Mouse (Mus musculus) mouse trophoblast stem cell (cell line): ENCODE data around the gene Mrpl38.

Experiments
- in situ Hi-C, 2 experiments: fragments of 300-500 bp; cut with MseI, MboI; formaldehyde crosslinking; loops; 2 replicates in 1 of 2; 3 replicates in 1 of 2; pipeline ENCODE4 v1.15.1; 2025

The Mrpl38 gene

DNA sequence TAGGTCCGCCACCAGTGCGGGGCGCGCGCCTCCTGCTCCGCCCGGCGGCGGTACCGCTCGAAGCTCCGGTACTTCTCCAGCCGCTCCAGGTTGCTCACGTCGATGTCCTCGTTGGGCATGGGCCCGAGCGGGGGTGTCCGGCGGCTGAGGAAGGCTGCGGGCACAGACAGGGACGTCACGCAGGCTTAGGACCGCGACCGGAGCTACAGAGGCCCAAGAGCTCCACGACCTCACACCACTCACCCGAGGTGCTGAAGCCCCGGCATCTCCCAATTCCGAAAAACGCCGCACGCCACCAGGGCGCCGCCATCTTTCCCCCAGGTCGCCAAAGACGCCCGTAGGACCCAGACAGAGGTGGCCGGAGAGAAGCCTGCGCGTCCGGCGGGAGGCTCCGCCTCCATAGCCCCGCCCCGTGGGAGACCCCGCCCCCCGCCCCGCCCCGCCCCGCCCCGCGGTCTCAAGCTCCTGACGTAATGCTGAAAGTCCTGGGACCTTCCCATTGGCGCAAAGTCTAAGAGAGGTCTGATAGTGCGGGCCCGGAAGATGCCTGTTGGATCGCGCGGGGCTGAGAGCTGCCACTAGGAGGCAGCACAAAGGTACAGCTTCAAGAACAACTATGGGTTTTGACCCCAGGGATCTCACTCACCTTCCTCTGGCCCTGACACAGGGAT, at the start of gene Mrpl38:
Mrpl38 (minus strand) TSS at position 401 of the 671 bp plus-strand sequence.
- in situ Hi-C loops: no loop called here

DNA sequence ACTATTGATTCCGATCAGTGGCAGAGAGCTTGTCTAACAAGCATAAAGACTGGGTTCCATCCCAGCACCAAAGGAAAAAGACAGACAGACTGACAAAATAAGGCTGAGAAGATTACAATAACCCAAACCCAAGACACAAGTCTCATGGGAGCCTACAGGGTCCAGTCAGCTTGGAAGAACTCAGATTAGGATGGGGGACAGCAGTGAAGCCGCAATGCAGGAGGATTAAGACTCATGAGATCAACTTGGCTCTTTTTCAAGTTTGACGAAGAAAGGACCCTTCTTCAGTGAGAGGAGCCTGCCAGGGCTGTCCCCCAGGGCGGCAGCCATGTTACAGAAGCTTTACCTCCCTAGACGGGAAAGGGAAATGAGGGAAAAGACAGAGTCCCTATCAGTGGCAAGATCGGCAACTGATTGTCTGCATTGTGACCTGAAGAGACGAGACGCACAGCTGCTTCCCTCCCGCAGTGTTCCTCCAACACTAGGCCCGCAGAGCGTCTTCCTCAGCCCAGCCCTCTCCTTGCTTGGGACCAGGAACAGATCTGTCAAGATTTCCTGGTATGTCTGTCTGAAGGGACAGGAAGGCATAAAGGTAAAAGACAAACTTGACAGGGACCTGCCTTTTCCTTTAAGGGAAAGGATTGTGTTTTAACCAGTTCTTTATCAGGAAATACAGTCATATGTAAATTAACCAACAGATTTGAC, 48.7 kb upstream of the Mrpl38 start:
- in situ Hi-C loops: no loop called here

DNA sequence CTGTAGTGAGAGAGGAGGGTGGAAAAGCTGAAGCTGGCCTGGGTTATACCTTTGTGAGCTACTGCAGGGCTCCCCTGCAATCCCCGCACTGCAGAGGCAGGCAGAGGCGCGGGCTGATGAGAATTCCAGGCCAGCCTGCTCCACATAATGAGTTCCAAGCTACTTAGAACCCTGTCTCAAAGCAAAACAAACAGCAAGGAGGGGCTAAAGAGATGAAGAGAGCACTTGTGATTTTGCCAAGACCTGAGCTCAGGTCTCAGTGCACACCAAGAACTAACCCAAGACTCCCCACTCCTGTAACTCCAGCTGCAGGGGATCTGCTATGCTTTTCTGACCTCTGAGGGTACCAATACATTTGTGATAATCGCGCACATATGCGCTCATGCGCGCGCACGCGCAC, 47.7 kb upstream of the Mrpl38 start:
- in situ Hi-C loops: no loop called here

DNA sequence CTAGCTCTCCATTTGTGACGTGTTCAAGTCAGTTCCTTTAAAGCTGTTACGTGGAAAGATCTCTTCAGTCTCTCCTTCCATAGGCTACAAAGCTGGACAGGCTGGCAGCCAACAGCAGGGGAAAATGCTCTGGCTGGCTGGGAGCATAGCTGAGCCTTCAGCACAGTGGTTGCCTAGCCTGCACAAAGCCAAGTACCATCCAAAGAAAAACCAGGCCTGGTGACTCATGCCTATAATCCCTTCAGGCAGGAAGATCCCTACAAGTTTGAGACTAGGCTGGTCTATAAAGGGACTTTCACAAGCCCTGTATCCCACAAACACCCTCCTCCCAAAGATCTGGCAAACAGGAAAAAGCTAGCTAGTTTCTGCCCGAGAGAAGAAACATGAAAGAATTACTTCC, 47.2 kb upstream of the Mrpl38 start:
- in situ Hi-C loops: no loop called here

DNA sequence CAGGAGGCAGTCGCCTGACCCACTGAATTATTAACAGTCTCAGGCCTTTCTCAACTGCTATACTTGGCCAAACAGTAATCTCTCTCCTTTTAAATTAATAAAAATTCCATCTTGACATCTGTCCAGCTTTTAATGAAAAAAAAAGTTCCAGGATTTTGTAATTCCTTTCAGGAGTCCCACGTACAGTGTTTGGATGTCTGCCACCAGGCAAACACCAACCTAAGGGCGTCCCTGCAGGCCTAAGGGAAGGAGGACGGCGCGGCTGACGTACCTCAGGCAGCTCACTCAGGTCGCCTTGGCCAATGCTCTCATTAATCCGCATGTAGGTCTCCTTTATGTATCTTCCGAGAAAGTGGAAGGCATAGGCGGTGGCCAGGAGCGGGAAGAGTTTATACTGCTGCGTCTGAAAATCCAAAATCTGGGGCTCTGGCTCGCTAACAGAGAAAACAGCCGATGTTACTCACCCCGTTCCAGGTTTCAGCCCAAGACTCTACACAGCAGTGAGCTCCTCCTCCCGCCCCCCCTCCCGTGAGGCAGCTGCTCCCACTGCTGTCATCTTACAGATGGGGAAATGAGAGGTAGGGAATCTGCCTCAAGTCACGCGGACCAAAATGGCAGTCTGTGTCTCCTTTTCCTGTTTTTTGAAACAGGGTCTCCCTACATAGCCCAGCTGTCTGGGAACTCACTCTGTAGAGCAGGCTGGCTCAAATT, 39.9 kb upstream of the Mrpl38 start:
- in situ Hi-C loops: no loop called here

DNA sequence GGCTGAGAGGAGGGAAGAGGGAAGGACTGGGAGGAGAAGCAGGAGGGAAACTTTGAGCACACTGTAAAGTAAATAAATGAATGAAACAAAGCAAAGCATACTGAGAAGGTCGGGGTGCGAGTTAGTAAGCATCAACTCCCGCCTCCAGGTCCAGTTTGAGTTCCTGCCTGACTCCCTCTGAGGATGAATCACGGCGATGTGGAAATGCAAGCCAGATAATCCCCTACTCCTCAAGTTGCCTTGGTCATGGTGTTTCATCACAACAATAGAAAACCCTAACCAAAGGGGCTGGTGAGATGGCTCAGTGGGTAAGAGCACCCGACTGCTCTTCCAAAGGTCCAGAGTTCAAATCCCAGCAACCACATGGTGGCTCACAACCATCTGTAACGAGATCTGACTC, 37.3 kb upstream of the Mrpl38 start:
- in situ Hi-C loops: no loop called here

DNA sequence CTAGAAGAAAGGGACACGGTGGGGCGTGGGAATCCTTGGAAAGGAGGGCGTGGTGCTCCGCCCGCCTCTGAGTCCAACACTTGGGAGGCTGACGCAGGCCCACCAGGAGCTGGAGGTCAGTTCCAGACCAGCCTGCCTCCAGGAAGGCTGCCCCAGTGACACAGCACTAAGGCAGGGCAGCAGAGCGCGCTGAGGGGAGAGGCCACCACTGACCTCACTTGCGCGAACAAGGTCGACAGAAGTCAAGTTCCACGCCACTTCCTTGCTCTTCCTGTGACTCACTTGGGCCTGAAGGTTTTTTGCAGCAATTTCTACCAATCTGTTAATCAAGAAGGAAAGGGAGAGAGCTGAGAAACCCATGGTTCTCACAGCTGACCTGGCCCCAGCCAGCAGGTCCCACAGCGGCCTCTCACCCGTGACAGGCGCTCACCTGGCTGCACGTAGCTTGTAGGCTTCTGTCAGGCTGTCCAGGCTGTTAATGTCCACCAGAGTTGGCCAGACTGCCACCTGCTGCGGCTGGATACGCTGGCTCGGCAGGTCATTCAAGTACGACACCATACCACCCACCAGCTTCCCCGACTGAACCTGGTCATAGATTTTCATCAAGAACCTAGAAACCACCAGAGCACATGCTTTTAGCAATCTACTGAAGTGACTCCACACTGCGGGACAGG, 36.2 kb upstream of the Mrpl38 start:
- in situ Hi-C loops: no loop called here

DNA sequence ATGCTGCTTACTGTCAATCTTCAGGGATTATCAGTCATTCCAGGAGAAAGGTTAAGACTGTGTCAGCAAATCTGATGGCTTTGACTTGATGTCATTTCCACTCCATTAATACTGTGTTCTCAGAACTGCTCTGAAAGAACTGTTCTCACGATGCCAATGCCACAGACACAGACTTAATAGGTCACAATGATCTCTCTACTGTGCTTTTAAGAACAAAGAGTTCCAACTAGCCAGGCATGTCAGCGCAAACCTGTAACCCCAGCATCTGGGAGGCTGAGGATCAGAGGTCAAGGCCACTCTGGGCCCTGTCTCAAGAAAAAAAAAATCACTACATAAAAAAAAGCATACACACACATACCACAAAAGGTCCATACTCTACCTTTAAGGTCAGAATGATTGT, 33.3 kb upstream of the Mrpl38 start:
- in situ Hi-C loops: no loop called here

DNA sequence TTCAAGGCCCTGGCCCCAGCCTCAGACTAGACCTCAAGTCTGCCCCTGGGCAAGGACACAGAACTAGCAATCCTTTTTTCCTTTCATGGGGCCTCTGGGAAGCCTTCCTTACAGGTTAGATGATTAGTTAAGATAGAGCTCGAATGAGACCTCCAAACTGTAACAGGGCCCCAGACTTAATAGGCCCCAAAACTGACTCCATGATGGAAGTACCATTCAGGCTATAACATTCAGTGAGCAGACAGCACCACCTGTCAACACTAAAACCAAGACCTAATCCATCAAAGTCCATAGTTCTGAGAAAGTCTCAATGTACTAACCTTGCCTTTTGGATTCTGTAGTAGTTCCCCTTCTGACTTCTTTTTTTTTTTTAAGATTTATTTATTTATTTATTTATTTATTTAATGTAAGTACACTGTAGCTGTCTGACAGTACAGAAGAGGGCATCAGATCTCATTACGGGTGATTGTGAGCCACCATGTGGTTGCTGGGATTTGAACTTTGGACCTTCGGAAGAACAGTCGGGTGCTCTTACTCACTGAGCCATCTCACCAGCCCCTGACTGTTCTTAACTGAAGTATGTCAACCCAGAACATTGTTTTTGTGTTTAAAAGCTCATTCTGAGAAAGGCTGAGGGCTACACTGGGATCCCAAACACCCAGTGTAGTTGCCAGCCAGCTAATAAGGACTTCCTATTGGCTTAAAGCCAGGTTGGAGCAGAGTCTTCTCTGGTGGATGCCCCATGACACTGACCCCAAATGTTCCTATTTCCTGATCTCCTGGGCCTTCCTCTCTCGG, 31.5 kb upstream of the Mrpl38 start:
- in situ Hi-C loops: no loop called here

DNA sequence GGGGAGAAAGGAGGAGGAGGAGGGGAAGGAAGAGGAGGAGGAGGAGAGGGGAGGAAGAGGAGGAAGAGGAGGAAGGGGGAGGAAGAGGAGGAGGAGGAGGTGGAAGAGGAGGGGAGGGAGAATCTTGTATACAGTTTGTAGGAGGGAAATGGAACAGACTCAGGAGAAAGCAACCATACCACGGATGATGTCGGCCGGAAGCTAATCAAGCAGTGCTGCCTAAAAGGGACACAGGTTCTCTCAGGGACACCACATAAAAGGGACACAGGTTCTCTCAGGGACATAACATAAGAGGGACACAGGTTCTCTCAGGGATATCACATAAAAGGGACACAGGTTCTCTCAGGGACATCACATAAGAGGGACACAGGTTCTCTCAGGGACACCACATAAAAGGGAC, 30.5 kb upstream of the Mrpl38 start:
- in situ Hi-C loops: no loop called here

DNA sequence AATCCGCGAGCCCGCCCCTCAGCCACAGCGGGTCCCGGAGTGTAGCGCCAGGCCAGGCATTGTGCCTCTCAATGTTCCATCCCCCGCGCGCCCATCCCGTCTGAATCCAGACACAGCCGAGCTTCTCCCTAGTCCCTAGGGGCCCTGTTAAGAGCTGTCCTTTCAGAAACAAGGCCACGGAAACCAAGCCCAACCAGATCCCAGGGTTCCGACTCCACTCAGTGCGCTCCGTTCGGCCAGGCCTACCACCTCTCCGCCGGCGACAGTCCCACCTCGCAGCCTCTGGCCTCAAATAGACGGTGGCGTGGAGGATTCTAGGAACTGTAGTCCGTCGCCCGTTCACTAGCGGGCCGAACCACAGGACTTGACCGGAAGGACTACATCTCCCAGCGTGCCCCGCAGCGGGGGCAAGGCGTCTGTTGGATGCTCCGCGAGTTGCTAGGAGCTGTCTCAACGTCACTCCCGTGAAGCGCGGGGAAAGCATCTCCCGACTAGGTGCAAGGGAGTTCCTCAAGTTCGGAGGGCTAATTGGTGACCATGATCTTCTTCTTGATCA, 29.3 kb upstream of the Mrpl38 start, which contains the start of gene Fbf1:
Fbf1 (minus strand) TSS at position 283 of the 556 bp plus-strand sequence.
- in situ Hi-C loops: no loop called here

DNA sequence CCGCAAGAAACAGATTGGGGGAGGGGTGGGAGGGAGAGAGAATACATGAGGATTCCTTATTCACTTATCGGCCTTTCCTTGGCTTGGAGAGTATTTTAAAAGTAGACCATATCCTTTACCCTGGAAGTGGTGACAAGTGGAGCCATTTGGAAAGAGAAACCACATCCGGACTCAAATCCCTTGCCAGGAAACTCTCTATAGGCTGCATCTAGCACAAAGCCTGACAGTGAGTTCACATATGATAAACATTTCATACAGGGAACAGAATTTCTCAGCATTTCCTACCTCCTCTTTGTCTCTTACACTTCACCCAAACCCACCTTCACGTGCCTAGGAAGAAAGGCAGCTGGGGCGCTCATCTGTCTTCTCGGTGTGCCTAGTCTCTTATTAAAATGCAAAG, 28.6 kb upstream of the Mrpl38 start:
- in situ Hi-C loops: no loop called here

DNA sequence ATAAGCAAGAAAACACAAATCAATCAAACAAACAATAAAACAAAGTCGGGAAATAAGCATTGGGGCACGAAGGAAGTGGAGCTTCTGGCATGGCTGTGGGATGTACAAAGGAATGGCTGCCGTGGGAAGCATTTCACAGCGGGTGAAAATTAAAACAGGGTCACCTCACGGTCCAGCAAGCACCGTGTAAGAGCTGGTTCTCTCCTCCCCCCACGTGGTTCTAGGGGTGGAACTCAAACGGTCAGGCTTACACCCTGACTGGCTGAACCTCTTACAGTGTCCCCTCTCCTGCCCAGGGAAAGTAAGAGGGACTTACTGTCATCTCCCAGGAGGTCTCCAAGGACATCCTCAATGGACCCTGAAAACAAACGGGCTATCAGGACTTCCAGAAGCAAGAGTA, 24.3 kb upstream of the Mrpl38 start:
- in situ Hi-C loops: no loop called here

DNA sequence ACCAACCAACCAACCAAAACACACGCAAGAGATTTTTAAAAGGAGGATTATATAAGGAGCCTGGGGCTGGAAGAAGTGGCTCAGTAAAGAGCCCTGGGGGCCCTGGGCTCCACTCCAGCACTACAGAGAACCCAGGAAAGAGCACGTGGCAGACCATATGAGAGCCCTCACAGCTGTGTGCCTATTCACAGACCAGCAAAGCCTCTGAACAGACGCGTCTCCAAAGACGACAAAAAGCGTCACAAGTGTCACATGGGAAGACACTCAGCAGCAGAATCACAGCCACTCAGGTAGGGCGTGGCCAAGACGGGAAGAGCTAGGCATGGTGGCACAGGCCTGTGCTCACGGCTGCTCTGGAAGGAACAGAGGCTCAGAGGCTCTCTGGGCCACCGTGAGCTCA, 23.5 kb upstream of the Mrpl38 start:
- in situ Hi-C loops: no loop called here

DNA sequence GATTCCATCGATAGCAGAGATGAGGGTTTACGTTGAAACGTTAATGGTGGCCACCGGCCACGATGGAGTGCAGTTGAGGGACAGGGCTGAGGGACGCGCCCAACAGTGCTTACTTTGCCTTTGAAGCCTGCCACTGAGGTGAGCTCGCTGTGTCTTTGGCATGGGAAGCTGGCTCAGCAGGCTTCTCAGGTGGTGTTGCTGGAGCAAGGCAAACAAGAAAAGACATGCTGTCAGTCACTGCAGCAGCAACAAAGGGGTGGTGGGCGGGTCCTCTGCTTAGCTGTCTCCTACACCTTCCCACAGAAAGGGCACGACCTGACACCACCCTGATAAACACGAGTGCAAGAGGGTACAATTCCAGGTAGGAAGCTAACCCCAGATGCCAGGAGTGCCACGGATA, 22.6 kb upstream of the Mrpl38 start:
- in situ Hi-C loops: no loop called here

DNA sequence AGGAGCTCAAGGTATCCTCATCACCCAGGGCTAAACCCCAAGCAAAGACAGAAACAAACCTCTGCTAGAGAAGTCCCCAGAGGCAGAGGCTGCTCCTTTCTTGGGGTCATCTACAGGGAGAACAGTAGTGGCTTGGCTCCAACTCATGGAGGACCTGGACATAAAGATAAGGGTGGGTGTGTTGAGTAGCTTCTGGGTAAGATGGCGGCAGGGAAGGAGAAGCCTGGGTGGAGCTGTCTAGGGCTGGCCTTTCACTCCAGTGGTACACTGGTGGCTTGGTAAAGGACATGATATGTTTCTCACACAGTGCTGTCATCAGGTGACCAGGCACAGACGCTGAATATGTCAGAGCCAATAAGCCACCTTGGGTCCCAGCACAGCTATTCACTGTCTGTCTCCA, 12.3 kb upstream of the Mrpl38 start:
- in situ Hi-C loops: no loop called here

DNA sequence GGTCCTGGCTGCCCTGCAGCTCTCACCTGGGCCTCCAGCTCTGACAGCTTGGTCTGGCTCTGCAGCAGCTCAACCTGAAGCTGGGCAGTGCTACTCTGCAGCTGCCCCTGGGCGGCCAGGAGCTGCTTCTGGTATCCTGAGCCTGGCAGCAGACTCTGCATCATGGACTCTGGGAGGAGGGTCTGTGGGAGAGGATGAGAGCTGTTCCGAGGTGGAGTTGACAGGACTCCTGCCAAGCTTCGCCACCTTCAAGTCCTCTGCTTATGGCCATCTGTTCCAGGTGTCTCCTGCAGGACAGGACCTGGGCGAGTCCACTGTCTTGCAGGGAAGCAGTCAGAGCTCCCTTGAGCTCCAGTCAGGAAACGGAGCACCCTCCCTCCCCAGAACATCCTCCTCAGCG, 10.7 kb upstream of the Mrpl38 start:
- in situ Hi-C loops: no loop called here

DNA sequence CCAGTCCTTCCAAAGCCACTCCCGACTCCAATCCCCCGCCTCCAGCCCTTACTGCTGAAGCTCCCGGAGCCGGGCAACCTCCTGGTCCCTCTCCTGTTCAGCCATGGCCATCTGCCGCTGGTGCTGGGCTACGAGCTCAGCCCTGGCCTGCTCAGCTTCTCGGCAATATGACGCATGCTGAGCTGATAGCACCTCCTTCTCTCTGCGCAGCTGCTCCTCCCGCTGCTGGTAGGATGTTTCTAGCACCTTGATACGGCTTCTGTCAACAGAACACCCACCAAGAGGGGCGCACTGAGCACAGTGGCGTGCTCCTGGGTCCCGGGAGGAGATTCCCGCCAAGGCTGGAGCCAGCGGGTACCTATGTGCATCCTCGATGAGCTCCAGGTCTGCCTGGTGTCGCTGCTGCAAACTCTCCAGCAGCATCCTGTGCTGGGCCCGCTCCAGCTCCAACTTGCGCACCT, 10.1 kb upstream of the Mrpl38 start:
- in situ Hi-C loops: no loop called here

DNA sequence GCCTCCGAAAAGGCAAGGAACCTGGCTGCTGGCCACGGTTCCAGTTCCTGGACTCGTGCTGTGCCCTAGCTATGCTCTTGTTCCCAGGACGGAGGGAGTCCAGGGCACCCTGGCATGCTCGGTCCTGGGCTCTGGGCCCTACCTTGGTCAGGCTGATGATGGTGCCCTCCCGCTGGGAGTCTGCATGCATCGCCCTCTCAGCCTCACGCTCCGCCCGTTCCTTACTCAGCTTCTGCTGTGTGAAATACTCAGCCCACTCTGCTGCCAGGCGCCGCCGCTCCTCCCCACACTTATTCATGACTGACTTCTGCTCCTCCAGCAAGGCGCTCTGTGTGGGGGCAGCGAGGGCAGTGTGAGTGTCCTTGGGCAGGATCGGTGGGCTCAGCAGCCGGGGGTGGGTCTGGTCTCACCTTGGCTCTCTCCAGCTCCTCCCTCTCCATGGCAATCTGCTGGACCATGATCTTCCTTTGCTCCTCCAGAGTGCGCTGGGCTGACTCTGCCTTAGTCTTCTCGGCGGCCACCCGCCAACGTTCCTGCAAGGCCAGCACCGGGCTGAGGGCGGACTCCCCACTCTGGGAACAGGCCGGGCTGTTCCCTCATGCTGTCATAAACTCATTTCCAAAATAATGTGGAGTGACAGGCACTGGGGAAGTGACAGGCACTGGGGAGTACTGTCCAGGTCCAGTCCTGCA, 7.8 kb upstream of the Mrpl38 start:
- in situ Hi-C loops: no loop called here

DNA sequence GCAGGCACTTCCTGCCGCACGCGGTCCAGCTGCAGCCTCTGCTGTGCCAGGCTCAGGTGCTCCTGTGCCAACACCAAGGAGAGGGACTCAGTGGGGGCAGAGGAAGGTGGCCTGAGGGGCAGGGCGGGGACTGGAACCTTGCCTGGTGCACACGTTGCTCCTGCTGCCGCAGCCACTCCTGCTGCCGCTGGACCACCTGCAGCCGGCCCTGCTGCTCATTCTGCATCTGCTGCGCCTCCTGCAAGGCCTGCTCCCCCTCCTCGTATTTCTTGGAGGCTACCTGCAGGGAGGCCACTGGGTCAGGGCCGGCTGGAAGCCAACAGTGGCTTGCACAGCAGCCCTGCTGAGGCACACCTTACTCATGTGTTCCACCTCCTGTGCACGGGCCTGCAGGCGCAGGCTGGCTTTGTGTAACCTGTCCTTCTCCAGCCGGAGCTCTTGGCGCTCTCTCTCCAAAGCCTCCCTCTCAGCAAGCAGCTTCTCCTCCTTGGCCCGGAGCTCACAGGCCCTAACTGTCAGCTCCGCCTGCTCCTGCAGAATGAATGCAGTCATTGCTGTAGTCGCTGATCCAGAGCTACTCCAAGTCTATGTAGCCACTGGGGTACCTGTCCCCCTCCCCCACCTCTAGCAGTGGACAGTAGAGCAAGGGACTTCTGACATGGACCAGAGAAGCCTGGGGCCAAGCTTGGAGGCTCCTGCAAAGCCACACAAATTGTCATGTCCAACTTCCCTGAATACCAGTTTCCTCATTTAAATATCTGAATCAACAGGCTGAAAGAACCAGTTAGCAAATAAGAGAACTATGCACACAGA, 7.0 kb upstream of the Mrpl38 start:
- in situ Hi-C loops: no loop called here
